Mouse (Mus musculus) B cell, adult 67 days (primary cell): ENCODE data around the gene Tcl1b2. TPM values are rescaled to one million over a fixed set of nuclear protein-coding genes. Genes with fewer than 3 reads are reported as not detected.

ENCODE experiments used
- total RNA-seq, 2 experiments: library from RNA; stranded (reverse); gene quantifications; 4 replicates each; pipeline ENCODE4 v1.2.4; 2023

The Tcl1b2 gene
- not detected for total RNA-seq

GRCm38 (mm10) chr12:105145714-105146113 is at the start of gene Tcl1b2:
Gene Tcl1b2 (plus strand): TSS chr12:105146014.

GRCm38 (mm10) chr12:105159390-105159789 is 13.6 kb downstream of the Tcl1b2 start, which contains the start of gene Tcl1b1:
Gene Tcl1b1 (plus strand): TSS chr12:105159690.

DNA sequence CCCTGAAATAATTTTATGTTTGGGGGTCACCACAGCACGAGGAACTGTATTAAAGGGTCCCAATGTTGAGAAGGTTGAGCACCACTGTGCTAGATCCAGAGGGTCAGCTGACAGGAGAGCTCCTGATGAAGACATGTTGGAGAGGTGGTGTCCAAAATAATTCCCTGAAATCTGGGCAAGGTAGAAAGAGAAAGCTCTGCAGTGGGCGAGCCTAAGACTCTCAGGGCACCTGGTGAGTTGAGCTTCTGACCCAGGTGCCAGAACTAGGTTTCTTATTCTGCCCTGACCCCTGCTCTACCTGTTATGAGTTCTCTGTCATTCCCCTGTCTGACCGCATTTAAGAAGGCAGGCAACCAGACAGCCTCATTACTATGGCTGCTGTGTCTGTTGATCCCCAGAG is 30.2 kb downstream of the Tcl1b2 start, which contains the start of gene Tcl1b5:
Tcl1b5 (plus strand) TSS at position 301 of the 400 bp plus-strand sequence.

GRCm38 (mm10) chr12:105190743-105191142 is 44.9 kb downstream of the Tcl1b2 start, which contains the start of gene Tcl1b3:
Gene Tcl1b3 (plus strand): TSS chr12:105191043.

DNA sequence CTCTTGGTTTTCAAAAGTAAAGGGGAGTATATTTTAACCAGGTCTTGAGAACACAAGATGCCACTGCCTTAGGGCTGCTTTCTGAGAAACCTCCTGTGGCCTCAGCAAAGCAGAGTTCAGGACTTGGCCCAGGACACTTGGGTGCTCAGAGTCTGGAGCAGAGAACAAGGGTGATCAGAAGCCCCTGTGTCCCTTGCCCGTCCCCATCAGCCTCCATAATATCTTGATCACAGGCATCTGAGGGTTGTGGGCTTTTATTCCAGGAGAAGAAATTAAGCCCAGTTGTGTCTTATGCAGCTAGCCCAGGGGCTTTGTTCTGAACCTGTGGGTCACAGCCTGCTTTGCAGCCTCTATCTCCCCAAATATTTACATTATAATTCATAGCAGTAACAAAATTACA is 55.8 kb downstream of the Tcl1b2 start, which contains the start of gene Tcl1b4:
Tcl1b4 (plus strand) TSS at position 301 of the 400 bp plus-strand sequence.

Other genes starting within 250 kb of the Tcl1b2 start
- gene Syne3, start 136.2 kb upstream of the Tcl1b2 start, total RNA-seq: 10 to 100 TPM; 32.6 to 39.6 TPM
- 10 to 100 TPM; 26.9 to 28.4 TPM for gene Glrx5, start 113.3 kb upstream of the Tcl1b2 start, total RNA-seq
- gene Tcl1b1, start 13.7 kb downstream of the Tcl1b2 start, total RNA-seq: not detected
- not detected for gene Tcl1b5, start 30.3 kb downstream of the Tcl1b2 start, total RNA-seq
- gene Tcl1b3, start 45.0 kb downstream of the Tcl1b2 start, total RNA-seq: not detected
- not detected for gene Tcl1b4, start 55.9 kb downstream of the Tcl1b2 start, total RNA-seq
- not detected for gene Tcl1, start 76.8 kb downstream of the Tcl1b2 start, total RNA-seq
- not detected for gene Tunar, start 187.9 kb downstream of the Tcl1b2 start, total RNA-seq